Mouse (Mus musculus) small intestine, adult 2 months (tissue): ENCODE measurements around the gene Trmt44.

Experiments used
- CTCF ChIP-seq: fragments of 200-500 bp; IDR thresholded peaks from 2 replicates; pipeline ENCODE4 v1.5.1; 2012; ENCODE audit warnings: low read depth, mild to moderate bottlenecking, control low read depth, inconsistent platforms, low read length, moderate library complexity, mixed read lengths; ENCODE audit not compliant: insufficient replicate concordance, insufficient read length; ENCODE audit errors: extremely low read depth
- POLR2A ChIP-seq: fragments of 200-500 bp; IDR thresholded peaks from 2 replicates; pipeline ENCODE4 v1.6.1; 2012; ENCODE audit warnings: low read depth, mild to moderate bottlenecking, control low read depth, inconsistent platforms, low read length, moderate library complexity

DNA sequence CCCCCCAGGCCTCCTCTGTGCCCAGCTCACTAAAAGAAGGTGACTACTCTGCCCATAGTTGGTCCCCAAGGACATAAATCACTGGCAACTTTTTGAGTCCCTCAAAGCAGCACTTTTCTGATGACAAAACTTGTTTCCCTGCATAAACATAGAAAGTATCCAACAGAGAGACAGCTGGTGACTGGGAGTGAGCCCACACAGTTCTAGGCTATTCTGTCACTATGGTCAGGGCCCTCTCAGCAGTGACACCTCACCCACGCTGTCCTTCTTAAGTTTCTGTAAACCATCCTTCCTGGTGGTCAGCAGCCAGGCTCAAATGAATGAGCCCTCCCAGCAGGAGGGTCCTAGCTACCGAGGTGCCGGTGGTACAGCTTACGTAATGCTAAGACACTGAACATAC lies 8.2 kb downstream of the Trmt44 start:
- TF ChIP-seq POLR2A, result no peak
- no peak for TF ChIP-seq CTCF
